Mouse (Mus musculus) heart, postnatal 4 days (tissue): Measurements from ENCODE around the gene Gm17482. TPM values are rescaled to one million over a fixed set of nuclear protein-coding genes. Genes with fewer than 3 reads are reported as not detected.

Experiments used
- DNase-seq: peaks from one replicate; pipeline ENCODE4 v3.0.0; 2021
- total RNA-seq, 2 experiments: library from RNA; stranded (reverse); gene quantifications; 2 replicates each; pipeline ENCODE4 v1.2.3; 2021

The Gm17482 gene
- total RNA-seq, result not detected

- no peak for DNase-seq
Measured at GRCm38 (mm10) chr6:115227043-115227442, at the start of gene Gm17482. Gm17482 (plus strand) TSS chr6:115227343.

GRCm38 (mm10) chr6:115178826-115179225, 48.3 kb upstream of the Gm17482 start:
- DNase-seq, result peak; percentile 71

DNA sequence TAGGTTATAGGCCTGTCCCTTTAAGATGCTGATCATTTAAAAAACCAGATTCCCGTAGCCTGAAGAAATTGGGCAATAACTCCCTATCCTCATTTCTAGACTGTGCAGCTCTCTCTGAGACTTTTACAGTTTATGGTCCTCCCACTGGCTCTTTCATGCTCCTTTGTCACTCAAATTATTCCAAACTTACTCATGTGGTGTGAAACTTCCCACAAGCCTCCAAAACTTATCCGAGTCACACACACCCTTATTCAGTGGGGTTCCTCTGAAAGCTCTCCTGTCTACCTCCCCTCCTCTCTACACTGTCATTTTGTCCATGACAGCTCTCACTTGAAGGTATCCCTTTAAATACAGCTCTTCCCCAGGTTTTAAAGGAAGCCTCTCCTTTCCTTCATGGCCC, 46.0 kb upstream of the Gm17482 start:
- DNase-seq, result no peak

- DNase-seq, result no peak
Measured at GRCm38 (mm10) chr6:115191111-115191510, 36.0 kb upstream of the Gm17482 start.

DNA sequence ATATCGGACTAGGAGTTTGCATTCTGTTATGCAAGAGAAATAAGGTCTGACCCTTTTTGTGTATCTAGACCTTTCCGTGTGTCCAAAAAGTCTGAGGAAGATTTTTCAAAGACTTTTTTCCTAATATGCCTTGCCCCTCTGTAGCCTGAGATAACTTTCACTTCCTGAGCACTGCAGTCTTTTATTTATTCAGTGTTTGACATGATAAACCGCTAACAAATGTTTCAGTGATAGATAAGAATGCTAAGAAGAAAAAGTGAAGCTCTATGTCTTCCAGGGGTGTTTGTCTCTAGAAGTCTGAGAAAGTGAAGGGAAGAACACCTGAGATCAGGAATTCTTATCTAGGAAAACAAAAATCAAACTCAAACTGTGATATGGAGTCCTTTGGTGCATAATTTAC, 26.4 kb upstream of the Gm17482 start:
- DNase-seq, result no peak

GRCm38 (mm10) chr6:115203029-115203428, 24.1 kb upstream of the Gm17482 start:
- DNase-seq, result no peak

DNA sequence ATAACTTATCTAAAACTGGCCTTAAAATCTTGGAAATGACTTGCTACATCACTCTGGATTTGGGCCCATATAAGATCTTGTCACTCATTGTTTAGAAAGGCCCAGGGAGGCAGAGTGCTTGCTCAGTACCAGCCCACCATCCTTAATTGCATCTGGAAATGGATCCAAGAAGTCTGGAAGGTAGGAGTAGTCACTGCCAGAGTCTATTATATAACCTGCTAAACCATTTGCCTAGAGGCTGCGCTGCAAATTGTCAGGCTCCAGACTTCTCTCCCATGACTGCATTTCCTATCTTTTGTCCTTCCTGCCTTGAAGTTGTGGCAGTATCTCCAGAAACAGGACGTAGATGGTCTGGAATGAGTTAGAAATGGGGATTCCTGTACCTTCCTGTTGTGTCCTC, 17.0 kb upstream of the Gm17482 start:
- DNase-seq, result no peak

GRCm38 (mm10) chr6:115210820-115211219, 16.3 kb upstream of the Gm17482 start:
- no peak for DNase-seq

- DNase-seq, result no peak
Measured at GRCm38 (mm10) chr6:115212132-115212903, 14.8 kb upstream of the Gm17482 start.

GRCm38 (mm10) chr6:115213129-115213528, 14.0 kb upstream of the Gm17482 start:
- DNase-seq, result no peak

DNA sequence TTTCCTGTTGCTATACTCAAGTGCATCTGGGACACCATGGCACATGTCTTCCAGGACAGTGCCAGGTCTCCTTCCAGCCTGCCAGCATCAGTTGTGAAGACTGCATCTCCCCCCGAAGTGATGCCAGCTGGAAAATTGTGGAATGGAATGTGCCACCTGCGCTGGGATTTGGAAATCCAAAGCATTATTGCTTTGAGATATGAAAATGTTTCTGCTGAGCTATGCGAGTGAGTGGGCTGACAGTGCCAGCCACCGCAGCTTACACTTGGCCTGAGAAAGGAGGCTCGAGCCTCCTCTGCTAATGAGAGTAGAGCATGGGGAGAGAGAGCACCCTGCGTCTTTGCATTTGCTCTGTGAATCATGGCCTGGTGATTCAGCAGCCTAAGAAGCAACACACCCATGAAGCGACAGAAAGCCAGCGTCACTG, 5.9 kb upstream of the Gm17482 start:
- DNase-seq, result no peak

DNA sequence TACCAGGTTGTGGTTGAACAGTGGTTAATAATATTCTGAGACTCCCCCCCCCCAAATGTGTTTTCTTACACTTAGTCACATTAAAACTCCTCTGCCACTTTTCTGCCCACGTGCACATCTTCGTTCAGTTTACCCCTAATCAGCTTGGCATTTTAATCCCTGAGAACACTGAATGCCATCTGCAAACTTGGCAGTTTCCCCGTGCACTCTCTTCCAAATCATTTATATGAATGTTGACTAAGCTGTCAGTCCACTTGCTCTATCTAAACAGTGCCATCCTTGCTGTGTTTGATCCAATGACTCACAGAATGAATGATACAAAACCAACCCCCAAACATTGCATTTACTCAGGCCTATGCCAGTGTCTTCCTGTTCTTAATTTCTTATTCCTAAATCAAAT, 1.6 kb upstream of the Gm17482 start:
- DNase-seq, result no peak

GRCm38 (mm10) chr6:115227529-115227928, 386 bp downstream of the Gm17482 start:
- peak; percentile 85 for DNase-seq

GRCm38 (mm10) chr6:115230557-115230956, 3.4 kb downstream of the Gm17482 start:
- no peak for DNase-seq

- DNase-seq, result no peak
Measured at GRCm38 (mm10) chr6:115231836-115232235, 4.7 kb downstream of the Gm17482 start.

- DNase-seq, result no peak
Measured at GRCm38 (mm10) chr6:115232562-115232961, 5.4 kb downstream of the Gm17482 start.

DNA sequence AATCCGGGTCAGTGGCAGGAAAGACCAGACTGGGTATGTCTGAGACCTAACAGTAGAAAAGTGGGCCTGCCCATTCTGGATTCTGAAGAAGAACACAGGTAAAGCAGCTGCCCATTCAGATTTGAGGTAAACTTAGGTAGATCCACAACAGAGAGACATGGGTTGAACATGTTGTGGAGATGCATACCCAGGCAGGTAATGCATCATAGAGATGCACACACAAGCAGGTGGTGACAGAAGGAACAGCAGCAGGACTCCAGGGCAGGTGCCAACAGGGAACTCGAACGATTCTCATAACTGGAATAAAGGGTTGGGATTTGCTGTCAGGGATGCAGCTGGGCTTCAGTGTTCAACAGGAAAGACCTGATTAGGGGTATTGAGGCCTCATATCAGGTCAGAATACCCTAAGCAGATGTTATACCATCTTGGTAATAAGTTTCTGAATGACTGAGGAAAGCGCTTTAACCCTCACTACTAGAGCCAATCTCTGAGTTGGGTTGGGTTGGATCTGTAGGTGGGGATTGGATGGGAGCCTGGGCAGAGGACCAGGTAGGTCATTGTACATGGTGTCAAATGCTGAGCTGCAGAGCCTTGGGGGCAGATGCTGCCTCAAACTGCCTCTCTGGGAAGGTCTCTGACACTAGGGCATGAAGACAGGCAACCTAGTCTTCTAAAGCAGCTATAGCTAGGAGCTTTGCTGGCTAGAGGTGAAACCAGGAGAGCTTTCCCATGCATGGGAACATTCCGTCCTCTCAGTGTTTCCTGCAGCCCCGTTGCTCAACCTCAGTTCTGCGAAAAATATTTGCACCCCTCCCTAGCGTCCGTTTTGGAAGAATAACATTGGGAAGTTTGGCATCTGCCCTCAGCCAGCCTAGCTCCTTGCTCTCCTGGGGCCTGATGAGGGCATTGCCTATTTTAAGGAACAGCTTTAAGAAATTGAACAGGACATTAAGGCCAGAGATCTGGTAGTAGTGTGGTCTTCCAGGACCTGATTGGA, 11.2 kb downstream of the Gm17482 start:
- DNase-seq, result no peak

GRCm38 (mm10) chr6:115239335-115239734, 12.2 kb downstream of the Gm17482 start:
- no peak for DNase-seq

DNA sequence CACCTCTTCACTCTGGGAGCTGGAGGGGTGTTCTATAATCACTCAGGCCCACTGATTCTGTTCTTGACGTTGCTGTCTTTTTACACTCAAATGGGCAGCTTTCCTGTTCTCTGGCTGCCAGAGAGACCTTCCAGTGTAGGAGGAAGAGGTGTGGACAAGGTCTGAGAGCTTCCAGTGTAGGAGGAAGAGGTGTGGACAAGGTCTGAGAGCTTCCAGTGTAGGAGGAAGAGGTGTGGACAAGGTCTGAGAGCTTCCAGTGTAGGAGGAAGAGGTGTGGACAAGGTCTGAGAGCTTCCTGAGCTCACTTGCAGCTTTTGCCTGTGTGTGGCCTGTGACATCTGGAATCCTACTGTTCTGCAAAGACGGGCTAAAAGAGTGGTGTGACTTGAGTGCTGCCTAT, 13.3 kb downstream of the Gm17482 start:
- DNase-seq, result peak; percentile 12

DNA sequence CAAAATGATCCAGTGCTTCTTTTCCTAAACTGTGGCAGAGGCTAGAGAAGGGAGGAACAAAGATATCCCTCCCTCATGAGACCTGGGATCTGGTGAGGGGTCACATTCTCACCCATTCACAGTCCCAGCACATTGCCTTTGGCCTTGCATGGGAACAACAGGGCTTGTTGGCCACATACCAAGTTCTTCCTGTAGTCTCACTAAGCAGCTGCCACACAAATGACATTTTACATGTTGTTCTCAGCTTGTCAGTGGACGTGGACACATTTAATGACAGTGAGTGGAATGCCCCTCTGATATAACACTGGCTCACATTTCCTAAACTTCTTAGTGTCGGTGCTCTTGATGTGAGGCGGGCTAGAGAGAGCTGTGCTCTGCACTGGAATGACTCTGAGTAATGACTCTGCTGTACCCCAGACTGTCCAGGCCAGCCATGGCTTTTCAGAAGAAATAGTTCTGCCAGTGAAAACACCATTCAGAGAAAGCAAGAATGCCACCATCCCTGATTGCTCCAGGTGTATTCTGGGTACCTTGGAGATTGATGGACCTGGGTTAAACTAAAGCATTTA, 14.1 kb downstream of the Gm17482 start:
- DNase-seq, result peak; percentile 14

DNA sequence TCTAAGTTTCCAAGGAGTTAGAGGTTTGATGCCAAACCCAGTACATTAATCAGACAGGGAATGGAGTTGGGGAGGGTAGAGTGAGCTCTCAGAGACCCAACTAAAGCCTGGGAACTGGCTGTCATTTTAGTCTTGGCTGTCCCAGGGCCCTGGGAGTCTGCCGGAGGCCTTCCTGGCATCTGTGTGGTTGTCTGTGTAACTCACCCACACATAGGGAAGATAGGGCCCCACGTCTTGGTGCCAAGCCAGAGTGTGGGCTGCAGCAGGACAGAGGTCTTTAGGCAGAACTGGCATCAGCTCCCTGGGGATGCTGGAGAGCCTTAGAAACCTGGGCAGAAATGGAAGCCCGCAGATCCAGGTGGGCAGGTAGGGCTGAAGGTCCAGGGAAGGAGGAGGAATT, 14.8 kb downstream of the Gm17482 start:
- peak; percentile 3 for DNase-seq

DNA sequence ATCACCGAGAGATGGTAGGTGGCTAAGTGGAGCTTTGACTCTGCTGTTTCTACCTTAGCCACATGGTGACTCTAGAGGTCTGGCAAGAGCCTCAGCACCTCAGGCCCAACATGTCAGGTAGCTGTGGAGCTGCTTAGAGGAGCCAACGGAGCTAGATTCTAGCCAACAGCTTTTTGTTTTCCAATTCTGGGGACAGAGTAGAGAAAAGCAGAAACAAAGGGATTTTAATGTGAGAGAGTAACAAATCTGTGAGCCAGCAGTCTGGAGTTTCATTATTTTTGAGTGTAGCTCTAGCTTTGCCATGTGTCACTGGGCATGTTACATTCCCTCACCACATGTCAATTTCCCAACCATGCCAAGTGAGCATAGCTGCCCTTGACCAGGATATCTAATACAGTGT, 17.1 kb downstream of the Gm17482 start:
- DNase-seq, result no peak

DNA sequence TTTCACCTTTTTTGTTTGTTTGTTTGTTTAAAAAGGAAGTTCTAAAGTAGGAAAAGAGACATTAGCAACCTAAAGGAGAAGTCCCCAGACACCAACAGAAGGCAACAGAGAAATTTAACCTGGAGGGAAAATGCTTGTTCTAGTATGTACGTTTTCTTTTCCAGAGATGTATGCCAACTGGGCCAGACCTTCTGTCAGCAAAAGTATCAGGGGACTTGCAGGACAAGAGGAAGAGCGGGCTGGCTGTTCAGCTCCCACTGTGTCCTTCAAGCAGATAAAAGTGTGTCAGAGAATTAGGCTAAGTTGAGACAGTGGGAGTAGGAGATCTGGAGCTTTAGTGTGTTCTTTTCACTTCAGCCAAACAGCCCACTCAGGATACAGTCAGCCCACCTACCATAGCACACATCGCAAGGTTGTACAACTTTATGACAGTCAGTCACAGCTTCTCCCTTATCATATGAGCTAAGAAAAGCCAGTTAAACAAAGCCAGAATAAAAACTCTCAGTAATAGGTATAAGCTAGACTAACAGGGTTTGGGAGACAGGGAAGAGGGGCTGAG, 18.4 kb downstream of the Gm17482 start:
- DNase-seq, result no peak
